Mouse (Mus musculus) heart, postnatal 0 days (tissue): ENCODE data around the gene Upk1b. TPM values are rescaled to one million over a fixed set of nuclear protein-coding genes. Genes with fewer than 3 reads are reported as not detected.

Experiments used
- ATAC-seq: fragments of 200-750 bp; cut with Nextera tagmentation; 2 replicates; pipeline ENCODE4 v1.8.0; 2017; ENCODE audit warnings: low read depth, moderate number of reproducible peaks, moderate library complexity; ENCODE audit not compliant: insufficient read depth
- DNase-seq: peaks from one replicate; pipeline ENCODE4 v3.0.0-alpha.2; 2016; ENCODE audit warnings: low spot score
- H3K27ac ChIP-seq: fragments of 300-500 bp; sonication (generic); 2 replicates; pipeline ENCODE4 v1.5.1; 2014; ENCODE audit warnings: low read depth, mild to moderate bottlenecking
- H3K27me3 ChIP-seq: fragments of 300-500 bp; sonication (generic); 2 replicates; pipeline ENCODE4 v1.6.1; 2014; ENCODE audit warnings: low read length, mixed read lengths; ENCODE audit not compliant: control insufficient read depth, insufficient read depth
- H3K36me3 ChIP-seq: fragments of 300-500 bp; sonication (generic); replicated peaks from 2 replicates; pipeline ENCODE4 v1.6.1; 2014; ENCODE audit warnings: low read length, mixed read lengths; ENCODE audit not compliant: control insufficient read depth, insufficient read depth
- H3K4me1 ChIP-seq: fragments of 300-500 bp; sonication (generic); 2 replicates; pipeline ENCODE4 v1.6.1; 2014; ENCODE audit warnings: antibody characterized with exemption; ENCODE audit not compliant: control insufficient read depth, insufficient read depth
- H3K4me2 ChIP-seq: fragments of 300-500 bp; sonication (generic); 2 replicates; pipeline ENCODE4 v1.6.1; 2014; ENCODE audit warnings: low read depth, mild to moderate bottlenecking, low read length, moderate library complexity
- H3K4me3 ChIP-seq: fragments of 300-500 bp; sonication (generic); 2 replicates; pipeline ENCODE4 v1.5.1; 2014; ENCODE audit warnings: low read depth, low read length
- H3K9ac ChIP-seq: fragments of 300-500 bp; sonication (generic); replicated peaks from 2 replicates; pipeline ENCODE4 v1.6.1; 2014; ENCODE audit warnings: low read depth, low read length, mixed read lengths
- H3K9me3 ChIP-seq: fragments of 300-500 bp; sonication (generic); replicated peaks from 2 replicates; pipeline ENCODE4 v1.6.1; 2016; ENCODE audit warnings: low read length; ENCODE audit not compliant: control insufficient read depth
- CTCF ChIP-seq: IDR thresholded peaks from 2 replicates; pipeline ENCODE4 v1.5.1; 2016; ENCODE audit warnings: antibody characterized with exemption, control low read depth, low read depth
- EP300 ChIP-seq: IDR thresholded peaks from 2 replicates; pipeline ENCODE4 v1.6.1; 2016; ENCODE audit warnings: antibody characterized with exemption, low read depth
- WGBS: fragments of 180-500 bp; shearing (Covaris S2); extraction: QIAGEN DNeasy Blood & Tissue Kit; methylation state at CpG from one replicate; pipeline ENCODE4 v1.1.7; 2014; 5-methylcytosine and 5-hydroxymethylcytosine counted together
- polyA plus RNA-seq: library from polyadenylated mRNA; unstranded; fragments of >200 nt; fragmentation: Nextera tagmentation; extraction: Ambion mirVana; gene quantifications from 2 replicates; pipeline ENCODE4 v1.2.1, GENCODE M21; 2015
- total RNA-seq: library from RNA; depleted of rRNA; stranded (reverse); fragments of >200 nt; gene quantifications from 2 replicates; pipeline ENCODE4 v1.2.3, GENCODE M21; 2014; ENCODE audit warnings: low replicate concordance

Gene Upk1b
- total and polyA plus RNA-seq, 2 experiments from 2014 or later = 13.9 to 75.5 TPM

- no peaks in the 10 kb centered on the region for H3K27me3 ChIP-seq
- H3K4me3 ChIP-seq = no peak overlapping the region
- H3K9me3 ChIP-seq = no peaks in the 10 kb centered on the region
- DNase-seq (no peak), ATAC-seq (no peak)
- no peak overlapping the region for H3K4me2 ChIP-seq
- no peak overlapping the region for H3K27ac ChIP-seq
- 94% methylated on average over 7 of the region's 7 CpGs for WGBS
- no peak overlapping the region for H3K9ac ChIP-seq
- H3K4me1 ChIP-seq = no peaks in the 10 kb centered on the region
- H3K36me3 ChIP-seq = no peaks in the 10 kb centered on the region
- TF ChIP-seq EP300 = no peak
- no peak for TF ChIP-seq CTCF
These were observed 19.1 kb downstream of the Upk1b start for GRCm38 (mm10) chr16:38780960-38781572.

- H3K4me3 ChIP-seq = no peak overlapping the region
- H3K36me3 ChIP-seq = no peaks in the 10 kb centered on the region
- ATAC-seq = no peak
- H3K4me1 ChIP-seq = no peaks in the 10 kb centered on the region
- H3K9ac ChIP-seq = no peak overlapping the region
- DNase-seq = no peak
- no peak overlapping the region for H3K4me2 ChIP-seq
- WGBS = 44% methylated on average over 6 of the region's 6 CpGs
- H3K27me3 ChIP-seq = no peaks in the 10 kb centered on the region
- no peak overlapping the region for H3K27ac ChIP-seq
- TF ChIP-seq EP300 (no peak), CTCF (no peak)
- H3K9me3 ChIP-seq = no peaks in the 10 kb centered on the region
These were observed 23.8 kb downstream of the Upk1b start for GRCm38 (mm10) chr16:38776342-38776741.

GRCm38 (mm10) chr16:38774964-38775746, 25.0 kb downstream of the Upk1b start:
- ATAC-seq (no peak), DNase-seq (no peak)
- Histone ChIP-seq H3K9me3 (no peaks in the 10 kb centered on the region), H3K9ac (no peak overlapping the region), H3K27ac (no peak overlapping the region), H3K4me3 (no peak overlapping the region), H3K4me2 (no peak overlapping the region), H3K4me1 (no peaks in the 10 kb centered on the region), H3K36me3 (no peaks in the 10 kb centered on the region), H3K27me3 (no peaks in the 10 kb centered on the region)
- TF ChIP-seq EP300 = no peak
- no peak for TF ChIP-seq CTCF
- WGBS = 59% methylated on average over 7 of the region's 7 CpGs

- no peaks in the 10 kb centered on the region for H3K27me3 ChIP-seq
- H3K4me2 ChIP-seq = no peak overlapping the region
- H3K9me3 ChIP-seq = no peaks in the 10 kb centered on the region
- H3K4me1 ChIP-seq = no peaks in the 10 kb centered on the region
- ATAC-seq (no peak), DNase-seq (no peak)
- WGBS = 65% methylated on average over 12 of the region's 12 CpGs
- H3K4me3 ChIP-seq = no peak overlapping the region
- H3K9ac ChIP-seq = no peak overlapping the region
- no peak overlapping the region for H3K27ac ChIP-seq
- H3K36me3 ChIP-seq = peaks cover 12% of the 10 kb centered on the region
- TF ChIP-seq EP300 = no peak
- no peak for TF ChIP-seq CTCF
These were observed 27.1 kb downstream of the Upk1b start for GRCm38 (mm10) chr16:38772906-38773496.

- ATAC-seq (no peak), DNase-seq (no peak)
- no peak overlapping the region for H3K27ac ChIP-seq
- no peaks in the 10 kb centered on the region for H3K9me3 ChIP-seq
- H3K36me3 ChIP-seq = peaks cover 27% of the 10 kb centered on the region
- no peak overlapping the region for H3K4me3 ChIP-seq
- H3K9ac ChIP-seq = no peak overlapping the region
- no peak for TF ChIP-seq CTCF
- WGBS = 96% methylated on average over 6 of the region's 6 CpGs
- H3K4me2 ChIP-seq = no peak overlapping the region
- H3K27me3 ChIP-seq = no peaks in the 10 kb centered on the region
- H3K4me1 ChIP-seq = no peaks in the 10 kb centered on the region
These were observed 29.0 kb downstream of the Upk1b start for GRCm38 (mm10) chr16:38771145-38771544.
